Mouse (Mus musculus): Measurements from ENCODE around the gene Il1a. TPM values are rescaled to one million over a fixed set of nuclear protein-coding genes. Genes with fewer than 3 reads are reported as not detected.

Il1a gene
- polyA plus RNA-seq, 1 experiment from 2014 or later, result 0.13 TPM

- ATAC-seq (ENCODE audit: extremely low read depth, insufficient number of reproducible peaks, low FRiP score, low TSS enrichment), result no peak
- H3K4me1 ChIP-seq, result no peaks in the 10 kb centered on the region
- H3K4me2 ChIP-seq, result no peak overlapping the region
- H3K9me3 ChIP-seq, result no peaks in the 10 kb centered on the region
- WGBS, result 68% methylated on average over 4 of the region's 4 CpGs
- 0 out of 2 replicates have a peak, but pooled peaks cover 7% of the 10 kb centered on the region for H3K27me3 ChIP-seq (replicated peaks)
- H3K27ac ChIP-seq (replicated peaks), result no peak overlapping the region
- no peaks in the 10 kb centered on the region for H3K36me3 ChIP-seq
- no peak overlapping the region for H3K9ac ChIP-seq
- no peak overlapping the region for H3K4me3 ChIP-seq
Observed at GRCm38 (mm10) chr2:129306020-129306419, 3.8 kb downstream of the Il1a start.

GRCm38 (mm10) chr2:129297589-129297982 is 12.2 kb downstream of the Il1a start:
- no peak for ATAC-seq (ENCODE audit: extremely low read depth, insufficient number of reproducible peaks, low FRiP score, low TSS enrichment)
- H3K9ac ChIP-seq, result peak overlapping the region; percentile 81
- H3K27me3 ChIP-seq (replicated peaks), result 0 out of 2 replicates have a peak, but pooled peaks cover 12% of the 10 kb centered on the region
- H3K9me3 ChIP-seq, result no peaks in the 10 kb centered on the region
- H3K4me3 ChIP-seq, result peak overlapping the region; percentile 82
- peaks cover 14% of the 10 kb centered on the region for H3K36me3 ChIP-seq
- peak overlapping the region; percentile 87 for H3K4me2 ChIP-seq
- peak overlapping the region; percentile 90 for H3K27ac ChIP-seq (replicated peaks)
- WGBS, result 3% methylated on average over 10 of the region's 10 CpGs
- peaks cover 26% of the 10 kb centered on the region for H3K4me1 ChIP-seq

DNA sequence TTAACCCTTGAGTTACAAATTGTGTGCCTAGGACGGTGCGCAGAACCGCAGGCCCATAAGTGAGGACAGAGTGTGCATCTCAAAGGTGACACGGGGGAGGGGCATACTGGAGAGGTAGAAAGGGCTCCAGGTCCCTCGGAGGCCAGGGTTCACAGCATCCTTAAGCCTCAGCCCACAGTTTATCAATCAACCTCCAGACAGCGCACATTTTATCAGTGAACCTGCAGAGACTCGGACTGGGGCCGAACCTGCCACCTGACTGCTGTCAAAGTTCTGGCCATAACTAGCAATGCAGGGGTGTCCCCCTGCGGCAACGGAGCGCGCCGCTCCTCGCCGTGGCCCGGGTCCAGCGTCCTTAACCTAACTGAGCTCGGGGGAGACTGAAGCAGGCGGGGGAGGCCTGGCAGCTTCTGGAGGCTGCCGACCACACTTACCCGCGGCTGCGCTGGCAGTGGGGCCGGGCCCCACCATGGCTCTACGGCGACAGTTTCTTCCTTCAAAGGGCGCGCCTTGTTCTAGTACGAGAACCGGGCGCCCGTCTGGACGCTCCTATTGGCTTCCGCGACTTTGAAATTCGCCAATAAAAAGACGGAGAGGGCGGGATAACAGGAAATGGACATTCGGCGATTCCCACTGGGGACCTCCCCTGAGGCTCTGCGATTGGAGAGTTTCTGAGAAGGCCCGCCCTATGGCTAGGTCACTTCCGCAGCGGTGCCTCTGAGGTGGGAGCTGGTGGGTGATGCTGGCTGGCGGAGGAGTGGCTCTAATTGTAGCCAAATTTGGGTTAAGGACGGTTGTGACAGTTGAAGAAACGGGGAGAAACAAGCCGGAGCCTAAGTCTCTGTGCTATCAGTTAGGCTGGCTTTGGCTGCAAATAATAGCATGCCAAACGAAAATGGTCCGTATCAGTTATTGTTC is 12.8 kb downstream of the Il1a start, which contains the start of gene Ckap2l:
Ckap2l (minus strand) TSS at position 542 of the 918 bp plus-strand sequence.
- WGBS, result under 1% methylated on average over 50 of the region's 50 CpGs
- peak within 1 kb of the TSS; percentile 82 for H3K4me3 ChIP-seq
- H3K27ac ChIP-seq (replicated peaks), result peak within 1 kb of the TSS; percentile 90
- peak; percentile 100 for ATAC-seq (ENCODE audit: extremely low read depth, insufficient number of reproducible peaks, low FRiP score, low TSS enrichment)
- peak within 1 kb of the TSS; percentile 87 for H3K4me2 ChIP-seq
- peaks cover 26% of the 10 kb centered on the region for H3K4me1 ChIP-seq
- H3K9me3 ChIP-seq, result no peaks in the 10 kb centered on the region
- peaks cover 14% of the 10 kb centered on the region for H3K36me3 ChIP-seq
- 0 out of 2 replicates have a peak, but pooled peaks cover 10% of the 10 kb centered on the region for H3K27me3 ChIP-seq (replicated peaks)
- H3K9ac ChIP-seq, result peak within 1 kb of the TSS; percentile 87

GRCm38 (mm10) chr2:129296086-129296485 is 13.7 kb downstream of the Il1a start:
- no peak for ATAC-seq (ENCODE audit: extremely low read depth, insufficient number of reproducible peaks, low FRiP score, low TSS enrichment)
- no peaks in the 10 kb centered on the region for H3K9me3 ChIP-seq
- H3K4me2 ChIP-seq, result peak overlapping the region; percentile 87
- H3K36me3 ChIP-seq, result peaks cover 17% of the 10 kb centered on the region
- no peak overlapping the region; the same call in 1 of the 2 replicates for H3K27ac ChIP-seq (replicated peaks)
- H3K4me3 ChIP-seq, result peak overlapping the region; percentile 82
- WGBS, result 51% methylated on average over 5 of the region's 5 CpGs
- H3K27me3 ChIP-seq (replicated peaks), result 0 out of 2 replicates have a peak, but pooled peaks cover 7% of the 10 kb centered on the region
- H3K4me1 ChIP-seq, result peaks cover 26% of the 10 kb centered on the region
- peak overlapping the region; percentile 87 for H3K9ac ChIP-seq

DNA sequence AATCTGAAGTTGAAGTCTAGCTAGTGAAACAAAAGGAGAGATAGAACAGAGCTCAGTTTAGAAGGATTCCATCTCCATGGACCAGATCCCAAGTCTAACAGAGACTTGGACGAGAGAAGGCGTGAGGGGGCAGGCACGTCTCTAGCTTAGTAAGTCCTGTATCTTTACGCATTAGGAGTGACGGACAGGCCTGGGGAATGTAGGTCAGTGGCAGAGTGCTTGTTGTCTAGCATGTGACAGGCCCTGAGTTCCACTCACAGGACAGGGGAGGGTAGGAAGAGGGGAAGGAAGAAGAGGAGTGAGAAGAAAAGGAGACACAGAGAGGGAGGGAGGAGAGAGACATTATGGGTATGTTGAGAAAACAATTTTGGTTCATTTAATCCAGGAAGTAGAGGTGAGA is 14.7 kb downstream of the Il1a start:
- peaks cover 26% of the 10 kb centered on the region for H3K4me1 ChIP-seq
- H3K4me2 ChIP-seq, result peak overlapping the region; percentile 87
- no peaks in the 10 kb centered on the region for H3K27me3 ChIP-seq (replicated peaks)
- H3K4me3 ChIP-seq, result peak overlapping the region; percentile 82; the same call in 1 of the 2 replicates
- no peak overlapping the region for H3K27ac ChIP-seq (replicated peaks)
- 79% methylated on average over 5 of the region's 5 CpGs for WGBS
- ATAC-seq (ENCODE audit: extremely low read depth, insufficient number of reproducible peaks, low FRiP score, low TSS enrichment), result no peak
- H3K9ac ChIP-seq, result 0 out of 2 replicates have a peak overlapping the region, but pooled peaks have one; percentile 87
- no peaks in the 10 kb centered on the region for H3K9me3 ChIP-seq
- H3K36me3 ChIP-seq, result peaks cover 27% of the 10 kb centered on the region

DNA sequence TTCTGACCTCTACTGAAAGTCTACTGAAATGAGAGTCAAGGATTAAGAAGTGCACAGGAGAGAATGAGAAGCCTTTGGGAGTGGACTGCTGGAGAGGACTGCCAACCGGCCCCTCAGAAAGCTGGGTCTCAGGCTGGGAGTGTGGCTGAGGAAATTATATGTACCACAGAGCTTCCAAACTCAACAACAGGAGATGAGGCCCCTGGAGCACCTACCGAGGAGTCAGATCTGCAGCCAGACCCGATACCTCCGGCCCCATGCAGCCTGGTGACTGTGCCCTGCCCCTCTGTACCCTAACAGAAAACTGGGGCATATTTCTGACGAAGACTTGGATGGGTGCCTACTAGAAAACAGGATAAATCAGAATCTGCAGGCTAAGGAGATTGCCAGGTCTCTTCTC is 35.9 kb downstream of the Il1a start:
- Histone ChIP-seq H3K9ac (no peak overlapping the region), H3K9me3 (no peaks in the 10 kb centered on the region), H3K36me3 (peaks cover 91% of the 10 kb centered on the region), H3K27ac (replicated peaks) (no peak overlapping the region), H3K27me3 (replicated peaks) (no peaks in the 10 kb centered on the region), H3K4me2 (no peak overlapping the region), H3K4me3 (no peak overlapping the region), H3K4me1 (no peaks in the 10 kb centered on the region)
- 98% methylated on average over 5 of the region's 5 CpGs for WGBS
- ATAC-seq (ENCODE audit: extremely low read depth, insufficient number of reproducible peaks, low FRiP score, low TSS enrichment), result no peak

GRCm38 (mm10) chr2:129270621-129271020 is 39.2 kb downstream of the Il1a start:
- Histone ChIP-seq H3K36me3 (peaks cover 91% of the 10 kb centered on the region), H3K4me3 (no peak overlapping the region), H3K9me3 (no peaks in the 10 kb centered on the region), H3K4me1 (no peaks in the 10 kb centered on the region), H3K27ac (replicated peaks) (no peak overlapping the region), H3K4me2 (no peak overlapping the region), H3K27me3 (replicated peaks) (no peaks in the 10 kb centered on the region), H3K9ac (no peak overlapping the region)
- no peak for ATAC-seq (ENCODE audit: extremely low read depth, insufficient number of reproducible peaks, low FRiP score, low TSS enrichment)
- 89% methylated on average over 9 of the region's 9 CpGs for WGBS

GRCm38 (mm10) chr2:129269986-129270385 is 39.8 kb downstream of the Il1a start:
- Histone ChIP-seq H3K4me1 (no peaks in the 10 kb centered on the region), H3K4me3 (no peak overlapping the region), H3K4me2 (no peak overlapping the region), H3K27ac (replicated peaks) (no peak overlapping the region), H3K9me3 (no peaks in the 10 kb centered on the region), H3K36me3 (peaks cover 86% of the 10 kb centered on the region), H3K9ac (no peak overlapping the region), H3K27me3 (replicated peaks) (no peaks in the 10 kb centered on the region)
- ATAC-seq (ENCODE audit: extremely low read depth, insufficient number of reproducible peaks, low FRiP score, low TSS enrichment), result no peak
- 73% methylated on average over 5 of the region's 5 CpGs for WGBS

DNA sequence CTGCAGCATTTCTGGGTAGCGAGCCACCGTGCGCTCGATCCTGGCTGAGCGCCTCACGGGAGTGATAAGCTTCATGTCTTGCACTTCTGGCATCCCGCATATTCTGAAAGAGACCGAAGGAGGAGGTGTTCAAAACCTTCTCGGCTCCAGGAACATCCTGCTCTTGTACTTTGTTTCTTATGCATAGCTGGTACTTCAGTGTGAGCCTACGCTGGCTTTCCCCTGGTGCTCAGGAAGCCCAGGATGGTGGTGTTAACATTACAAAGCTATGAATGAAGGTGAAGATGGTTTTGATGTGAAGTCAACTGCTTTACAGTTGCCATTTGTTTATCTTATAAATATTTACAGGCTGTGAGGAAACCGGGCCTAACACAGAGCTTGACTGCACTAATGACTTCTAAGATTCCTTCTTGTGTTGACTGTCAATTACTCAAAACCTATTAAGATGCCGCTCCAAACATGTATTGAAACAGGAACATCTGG is 40.6 kb downstream of the Il1a start:
- no peak overlapping the region for H3K4me2 ChIP-seq
- no peak for ATAC-seq (ENCODE audit: extremely low read depth, insufficient number of reproducible peaks, low FRiP score, low TSS enrichment)

DNA sequence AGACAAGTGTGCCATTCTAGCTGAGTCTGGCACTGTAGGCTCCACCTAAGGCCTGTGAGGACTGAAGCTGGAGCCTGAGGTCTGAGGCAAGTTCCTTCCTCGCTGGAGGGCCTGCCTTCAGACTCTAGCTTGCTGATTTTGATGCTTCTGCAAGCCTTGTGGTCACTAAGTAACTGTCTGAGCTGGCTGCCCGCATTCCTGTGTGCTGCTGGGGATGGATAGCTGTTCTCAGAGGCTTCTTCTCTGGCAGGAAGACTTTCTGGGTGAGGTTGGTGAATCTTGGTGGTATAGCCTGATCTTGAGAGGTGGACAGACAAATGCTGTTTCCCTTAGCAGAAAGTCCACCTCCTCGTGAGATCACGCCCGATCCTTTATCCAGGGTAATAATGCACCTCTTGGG is 42.0 kb downstream of the Il1a start:
- Histone ChIP-seq H3K27ac (replicated peaks) (no peak overlapping the region), H3K4me3 (no peak overlapping the region), H3K9ac (no peak overlapping the region), H3K4me1 (no peaks in the 10 kb centered on the region), H3K36me3 (peaks cover 65% of the 10 kb centered on the region), H3K4me2 (no peak overlapping the region), H3K9me3 (no peaks in the 10 kb centered on the region), H3K27me3 (replicated peaks) (no peaks in the 10 kb centered on the region)
- 90% methylated on average over 5 of the region's 5 CpGs for WGBS
- ATAC-seq (ENCODE audit: extremely low read depth, insufficient number of reproducible peaks, low FRiP score, low TSS enrichment), result no peak

More for the DNA sequence above, 40.6 kb downstream of the Il1a start:
- no peaks in the 10 kb centered on the region for H3K4me1 ChIP-seq
- peaks cover 79% of the 10 kb centered on the region for H3K36me3 ChIP-seq
- no peak overlapping the region for H3K9ac ChIP-seq
- no peaks in the 10 kb centered on the region for H3K27me3 ChIP-seq (replicated peaks)
- WGBS, result 88% methylated on average over 12 of the region's 12 CpGs
- no peak overlapping the region for H3K27ac ChIP-seq (replicated peaks)
- no peaks in the 10 kb centered on the region for H3K9me3 ChIP-seq
- H3K4me3 ChIP-seq, result no peak overlapping the region

DNA sequence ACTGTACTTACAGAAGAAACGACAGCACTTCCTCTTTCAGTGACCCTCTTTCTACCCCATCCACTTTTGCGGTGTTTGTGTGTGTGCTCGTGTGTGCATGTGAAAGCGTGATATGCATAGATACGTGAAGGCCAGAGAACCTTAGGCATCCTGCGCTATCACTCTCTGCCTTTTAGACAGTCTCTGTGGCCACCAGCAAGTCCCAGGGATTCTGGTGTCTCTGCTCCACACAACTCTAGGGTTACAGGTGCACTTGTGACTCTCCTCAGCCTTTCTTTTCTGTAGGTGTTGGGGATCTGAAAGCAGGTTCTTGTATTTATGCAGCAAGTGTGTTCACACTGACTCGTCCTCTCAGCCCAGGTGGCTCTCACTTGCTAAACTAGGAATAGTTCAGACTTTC is 44.5 kb downstream of the Il1a start:
- Histone ChIP-seq H3K36me3 (peaks cover 44% of the 10 kb centered on the region), H3K4me2 (no peak overlapping the region), H3K4me1 (no peaks in the 10 kb centered on the region), H3K9ac (no peak overlapping the region), H3K27me3 (replicated peaks) (0 out of 2 replicates have a peak, but pooled peaks cover 4% of the 10 kb centered on the region), H3K9me3 (no peaks in the 10 kb centered on the region), H3K4me3 (no peak overlapping the region), H3K27ac (replicated peaks) (no peak overlapping the region)
- 87% methylated on average over 7 of the region's 7 CpGs for WGBS
- ATAC-seq (ENCODE audit: extremely low read depth, insufficient number of reproducible peaks, low FRiP score, low TSS enrichment), result no peak
